Mouse (Mus musculus) adrenal gland, adult 8-10 months (tissue): ENCODE results near the gene Ppp1r12c. TPM values are rescaled to one million over a fixed set of nuclear protein-coding genes. Genes with fewer than 3 reads are reported as not detected.

Source experiments
- DNase-seq: peaks from one replicate; pipeline ENCODE4 v3.0.0; 2022
- microRNA-seq, 2 experiments: library from miRNA; unstranded; fragments of <30 nt; microRNA quantifications; one replicate each; pipeline ENCODE4 v1.2.0; 2022
- total RNA-seq, 4 experiments: library from RNA; stranded (reverse); gene quantifications; 2 replicates each; pipeline ENCODE4 v1.2.4; 2022

Ppp1r12c gene
- total RNA-seq, 4 experiments from 2014 or later, result 76.7 to 152 (median 113) TPM

DNA sequence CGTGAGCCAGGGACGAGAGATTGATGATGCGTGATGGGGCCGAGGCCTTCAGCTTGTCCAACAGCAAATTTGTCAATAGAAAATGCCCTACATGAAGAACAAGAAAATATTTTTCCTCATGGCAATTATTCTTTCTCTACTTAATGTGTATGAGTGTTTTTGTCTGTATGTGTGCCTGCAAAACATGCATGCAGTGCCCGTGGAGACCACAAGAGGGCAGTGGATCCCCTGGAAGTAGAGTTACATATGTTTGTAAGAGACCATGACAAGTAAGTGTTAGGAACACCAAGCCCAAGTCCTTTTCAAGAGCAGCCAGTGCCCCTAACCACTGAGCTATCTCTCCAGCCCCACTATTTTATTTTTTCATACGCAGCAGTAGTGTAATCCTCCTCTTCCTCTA, 69.9 kb downstream of the Ppp1r12c start:
- peak; percentile 45 for DNase-seq

Small RNAs within 50 kb of the gene (microRNA-seq; reads per million reads assigned to microRNA genes)
- gene Gm24605, result 0 reads per million in 2 experiments

Other genes with a start within 250 kb of the Ppp1r12c start
- gene Ncr1, start 164.0 kb downstream of the Ppp1r12c start, total RNA-seq, result under 1 TPM; 0.25 to 0.44 (median 0.33) TPM
- under 1 TPM in 3 of 4 experiments, not detected in 1; 0.08 to 0.17 (median 0.09) TPM for gene Gp6, start 103.9 kb downstream of the Ppp1r12c start, total RNA-seq
- gene Rdh13, start 56.0 kb downstream of the Ppp1r12c start, total RNA-seq, result 10 to 100 TPM; 16.7 to 21.4 (median 18.1) TPM
- 1 to 10 TPM; 2.0 to 6.7 (median 3.9) TPM for gene Eps8l1, start 41.0 kb downstream of the Ppp1r12c start, total RNA-seq
- gene Tnnt1, start 14.7 kb upstream of the Ppp1r12c start, total RNA-seq, result 1 to 10 TPM in 2 of 4 experiments, under 1 TPM in 2; 0.46 to 1.5 (median 1.1) TPM
- 1 to 10 TPM; 1.3 to 3.1 (median 2.5) TPM for gene Tnni3, start 22.5 kb upstream of the Ppp1r12c start, total RNA-seq
- gene Dnaaf3, start 30.8 kb upstream of the Ppp1r12c start, total RNA-seq, result 1 to 10 TPM in 2 of 4 experiments, under 1 TPM in 2; 0.64 to 1.2 (median 1.0) TPM
- 10 to 100 TPM in 1 of 4 experiments, 1 to 10 TPM in 3; 5.7 to 10.0 (median 8.6) TPM for gene Syt5, start 45.9 kb upstream of the Ppp1r12c start, total RNA-seq
- not detected for gene Ptprh, start 102.4 kb upstream of the Ppp1r12c start, total RNA-seq
- 10 to 100 TPM in 2 of 4 experiments, 1 to 10 TPM in 2; 6.6 to 14.2 (median 9.5) TPM for gene Tmem86b, start 129.7 kb upstream of the Ppp1r12c start, total RNA-seq
- 100 to 1,000 TPM in 1 of 4 experiments, 10 to 100 TPM in 3; 97.9 to 103 (median 98.5) TPM for gene Ppp6r1, start 157.3 kb upstream of the Ppp1r12c start, total RNA-seq
- 10 to 100 TPM; 43.1 to 66.5 (median 50.5) TPM for gene Hspbp1, start 183.4 kb upstream of the Ppp1r12c start, total RNA-seq
- gene Brsk1, start 188.9 kb upstream of the Ppp1r12c start, total RNA-seq, result 1 to 10 TPM; 4.2 to 8.0 (median 7.4) TPM
- gene Tmem150b, start 223.6 kb upstream of the Ppp1r12c start, total RNA-seq, result 1 to 10 TPM in 1 of 4 experiments, under 1 TPM in 3; 0.49 to 1.1 (median 0.73) TPM
- gene Kmt5c, start 238.4 kb upstream of the Ppp1r12c start, total RNA-seq, result 10 to 100 TPM; 31.0 to 59.8 (median 43.8) TPM